ENCODE assay signal across 9 mouse cellular contexts in the genomic region with DNA sequence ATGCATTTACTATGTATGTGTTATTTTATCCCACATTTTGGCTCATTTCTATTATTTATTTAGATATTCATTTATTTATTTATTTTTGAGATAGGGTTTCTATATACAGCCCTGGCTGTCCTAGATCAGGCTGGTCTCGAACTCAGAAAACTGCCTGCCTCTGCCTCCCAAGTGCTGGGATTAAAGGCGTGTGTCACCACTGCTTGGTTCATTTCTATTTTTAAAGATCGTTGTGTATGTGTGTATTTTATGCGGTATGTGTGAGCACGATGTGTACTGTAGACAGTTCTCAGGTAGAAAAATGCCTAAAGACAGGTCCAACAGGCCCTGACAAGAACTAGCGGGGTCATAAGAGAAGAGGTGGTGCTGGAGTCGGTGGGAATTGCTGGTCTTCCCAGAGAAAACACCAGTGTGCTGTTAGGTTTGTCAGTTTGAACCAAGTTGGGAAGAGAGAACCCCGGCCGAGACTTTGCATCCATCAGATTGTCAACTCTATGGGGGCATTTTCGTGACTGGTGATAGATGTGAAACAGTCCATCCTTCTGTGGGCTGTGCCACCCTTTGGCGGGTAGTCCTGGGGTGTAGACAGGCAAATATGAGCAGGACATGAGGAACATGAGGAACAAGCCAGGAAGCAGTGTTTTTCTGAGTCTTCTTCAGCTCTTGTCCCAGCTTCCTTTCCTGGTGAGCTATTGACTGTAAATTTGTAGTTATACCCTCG. TPM values are rescaled to one million over a fixed set of nuclear protein-coding genes. Genes with fewer than 3 reads are reported as not detected.
DNase-seq lines count a peak whose midpoint lies in the region; ATAC-seq lines count a peak whose summit lies in the region.
"Had no signal": no experiment of that assay in that cellular context is flagged by ENCODE, and none has a peak within 500 bp of the region (broad histone marks: within the 10 kb centered on the region; RNA-seq: fewer than 3 reads in every experiment).

No protein-coding gene starts in this region.

- H3K9me3 ChIP-seq in heart, embryonic 12.5 days (replicated peaks) = no peaks in the 10 kb centered on the region
- H3K9me3 ChIP-seq in hindbrain, embryonic 11.5 days (ENCODE audit: control insufficient read depth, low read length) = no peaks in the 10 kb centered on the region
- H3K9me3 ChIP-seq in midbrain, embryonic 12.5 days = no peaks in the 10 kb centered on the region

- no peak for DNase-seq in heart, adult 9 months (ENCODE audit: low spot score in 2 of 2)
- DNase-seq in NIH3T3 (ENCODE audit: low read depth) = peak; percentile 2
- DNase-seq in hindbrain, embryonic 11.5 days (ENCODE audit: low spot score) = no peak
- DNase-seq in testis, postnatal 10 days (ENCODE audit: low spot score) = no peak
- no peak for DNase-seq in Muller cell, postnatal 12 days (ENCODE audit: inconsistent ontology term)
- DNase-seq in thymus, postnatal 36 days = no peak

- 71% methylated on average over 12 of the region's 12 CpGs for WGBS in heart, embryonic 12.5 days
- 83% methylated on average over 12 of the region's 12 CpGs for WGBS in hindbrain, embryonic 11.5 days
- WGBS in midbrain, embryonic 12.5 days = 80% methylated on average over 12 of the region's 12 CpGs

- no peaks in the 10 kb centered on the region for H3K27me3 ChIP-seq in heart, embryonic 12.5 days (replicated peaks)
- no peaks in the 10 kb centered on the region for H3K27me3 ChIP-seq in hindbrain, embryonic 11.5 days (ENCODE audit: control insufficient read depth, insufficient read depth, low read length)
- no peaks in the 10 kb centered on the region for H3K27me3 ChIP-seq in midbrain, embryonic 12.5 days

- no peak overlapping the region for H3K27ac ChIP-seq in heart, embryonic 12.5 days (ENCODE audit: poor library complexity, severe bottlenecking)
- no peak overlapping the region for H3K27ac ChIP-seq in hindbrain, embryonic 11.5 days (ENCODE audit: low read depth, low read length)
- H3K27ac ChIP-seq in midbrain, embryonic 12.5 days (replicated peaks) = no peak overlapping the region
- H3K27ac ChIP-seq: macrophage had no signal

- H3K9ac ChIP-seq in heart, embryonic 12.5 days = no peak overlapping the region
- H3K9ac ChIP-seq in hindbrain, embryonic 11.5 days (ENCODE audit: low read depth, low read length) = no peak overlapping the region
- H3K9ac ChIP-seq in midbrain, embryonic 12.5 days (replicated peaks) = no peak overlapping the region

- peaks cover 16% of the 10 kb centered on the region; the same call in 1 of the 2 replicates for H3K4me1 ChIP-seq in heart, embryonic 12.5 days (replicated peaks)
- no peaks in the 10 kb centered on the region for H3K4me1 ChIP-seq in hindbrain, embryonic 11.5 days (replicated peaks; ENCODE audit: control insufficient read depth, insufficient read depth, low read length)
- H3K4me1 ChIP-seq in midbrain, embryonic 12.5 days = peaks cover 10% of the 10 kb centered on the region

- peak overlapping the region; percentile 72 for H3K4me2 ChIP-seq in heart, embryonic 12.5 days
- H3K4me2 ChIP-seq in hindbrain, embryonic 11.5 days (replicated peaks; ENCODE audit: low read depth, low read length) = peak overlapping the region; percentile 48; the same call in 1 of the 2 replicates
- peak overlapping the region; percentile 56 for H3K4me2 ChIP-seq in midbrain, embryonic 12.5 days (replicated peaks)

- ATAC-seq in heart, embryonic 12.5 days (ENCODE audit: insufficient number of reproducible peaks, low FRiP score) = no peak
- ATAC-seq in hindbrain, embryonic 11.5 days (ENCODE audit: low FRiP score) = no peak
- no peak for ATAC-seq in midbrain, embryonic 12.5 days (ENCODE audit: low FRiP score, low read depth)

- H3K4me3 ChIP-seq in heart, embryonic 12.5 days = peak overlapping the region; percentile 63
- 0 out of 2 replicates have a peak overlapping the region, but pooled peaks have one; percentile 61 for H3K4me3 ChIP-seq in hindbrain, embryonic 11.5 days (ENCODE audit: low read depth, low read length)
- H3K4me3 ChIP-seq in midbrain, embryonic 12.5 days = peak overlapping the region; percentile 61

- no peaks in the 10 kb centered on the region for H3K36me3 ChIP-seq in heart, embryonic 12.5 days
- no peaks in the 10 kb centered on the region for H3K36me3 ChIP-seq in hindbrain, embryonic 11.5 days (ENCODE audit: control insufficient read depth, insufficient read depth, low read length)
- no peaks in the 10 kb centered on the region for H3K36me3 ChIP-seq in midbrain, embryonic 12.5 days

RNA-seq across cellular contexts. Expression of a gene that starts 8.3 kb away (rescaled TPM):
- not detected in 2 replicates for polyA plus RNA-seq in heart, embryonic 12.5 days (2016; fragmentation: Nextera tagmentation; extraction: Ambion mirVana)
- 0.06 TPM in 1 of 2 replicates, not detected in the other for polyA plus RNA-seq in hindbrain, embryonic 11.5 days (2014; fragmentation: Nextera tagmentation; extraction: Ambion mirVana)
- not detected in 2 replicates for polyA plus RNA-seq in midbrain, embryonic 12.5 days (2016; fragmentation: Nextera tagmentation; extraction: Ambion mirVana)

RNA-seq across cellular contexts. Expression of a gene that starts 28.8 kb away (rescaled TPM):
- not detected in 2 replicates for polyA plus RNA-seq in heart, embryonic 12.5 days (2016; fragmentation: Nextera tagmentation; extraction: Ambion mirVana)
- not detected in 2 replicates for polyA plus RNA-seq in hindbrain, embryonic 11.5 days (2014; fragmentation: Nextera tagmentation; extraction: Ambion mirVana)
- not detected in 2 replicates for polyA plus RNA-seq in midbrain, embryonic 12.5 days (2016; fragmentation: Nextera tagmentation; extraction: Ambion mirVana)
- polyA plus RNA-seq: macrophage had no signal

RNA-seq across cellular contexts. Expression of a gene that starts 28.8 kb away (rescaled TPM):
- not detected in 2 replicates for polyA plus RNA-seq in heart, embryonic 12.5 days (2016; fragmentation: Nextera tagmentation; extraction: Ambion mirVana)
- not detected in 2 replicates for polyA plus RNA-seq in hindbrain, embryonic 11.5 days (2014; fragmentation: Nextera tagmentation; extraction: Ambion mirVana)
- polyA plus RNA-seq in midbrain, embryonic 12.5 days (2016; fragmentation: Nextera tagmentation; extraction: Ambion mirVana) = not detected in 2 replicates
